Mouse (Mus musculus) midbrain, embryonic 16.5 days (tissue): ENCODE data around the gene Il10rb. TPM values are rescaled to one million over a fixed set of nuclear protein-coding genes. Genes with fewer than 3 reads are reported as not detected.

Experiments used
- ATAC-seq: fragments of 200-750 bp; cut with Nextera tagmentation; 2 replicates; pipeline ENCODE4 v1.8.0; 2017; ENCODE audit warnings: moderate TSS enrichment
- H3K27ac ChIP-seq: fragments of 300-500 bp; sonication (generic); 2 replicates; pipeline ENCODE4 v1.5.1; 2014; ENCODE audit warnings: mild to moderate bottlenecking, low read length, mixed read lengths
- H3K27me3 ChIP-seq: fragments of 300-500 bp; sonication (generic); 2 replicates; pipeline ENCODE4 v1.6.1; 2014; ENCODE audit warnings: low read depth, low read length, mixed read lengths; ENCODE audit not compliant: control insufficient read depth, insufficient read depth
- H3K36me3 ChIP-seq: fragments of 300-500 bp; sonication (generic); 2 replicates; pipeline ENCODE4 v1.6.1; 2014; ENCODE audit warnings: mild to moderate bottlenecking, low read length, moderate library complexity, mixed read lengths; ENCODE audit not compliant: control insufficient read depth, insufficient read depth
- H3K4me1 ChIP-seq: fragments of 300-500 bp; sonication (generic); 2 replicates; pipeline ENCODE4 v1.6.1; 2014; ENCODE audit warnings: mild to moderate bottlenecking, low read length, mixed read lengths; ENCODE audit not compliant: control insufficient read depth, insufficient read depth
- H3K4me2 ChIP-seq: fragments of 300-500 bp; sonication (generic); 2 replicates; pipeline ENCODE4 v1.6.1; 2014; ENCODE audit warnings: mild to moderate bottlenecking, low read length, mixed read lengths
- H3K4me3 ChIP-seq: fragments of 300-500 bp; sonication (generic); 2 replicates; pipeline ENCODE4 v1.5.1; 2014; ENCODE audit warnings: low read depth, mild to moderate bottlenecking, low read length, moderate library complexity, mixed read lengths
- H3K9ac ChIP-seq: fragments of 300-500 bp; sonication (generic); 2 replicates; pipeline ENCODE4 v1.6.1; 2014; ENCODE audit warnings: low read depth, low read length, mixed read lengths
- H3K9me3 ChIP-seq: fragments of 300-500 bp; sonication (generic); replicated peaks from 2 replicates; pipeline ENCODE4 v1.6.1; 2014; ENCODE audit warnings: mild to moderate bottlenecking, low read length, mixed read lengths; ENCODE audit not compliant: control insufficient read depth, poor library complexity, severe bottlenecking
- WGBS: fragments of 180-500 bp; shearing (Covaris S2); extraction: QIAGEN DNeasy Blood & Tissue Kit; methylation state at CpG from one replicate; pipeline ENCODE4 v1.1.7; 2014; 5-methylcytosine and 5-hydroxymethylcytosine counted together
- polyA plus RNA-seq: library from polyadenylated mRNA; unstranded; fragments of >200 nt; fragmentation: Nextera tagmentation; extraction: Ambion mirVana; gene quantifications from 2 replicates; pipeline ENCODE4 v1.2.1, GENCODE M21; 2015

The Il10rb gene
- polyA plus RNA-seq: 10.4 and 11.1 TPM in 2 replicates

- peak within 1 kb of the TSS; percentile 67 for H3K4me3 ChIP-seq
- peaks cover 6% of the 10 kb centered on the region; the same call in 1 of the 2 replicates for H3K4me1 ChIP-seq
- 6% methylated on average over 50 of the region's 51 CpGs for WGBS
- H3K9ac ChIP-seq: peak within 1 kb of the TSS; percentile 82
- peak within 1 kb of the TSS; percentile 96 for H3K4me2 ChIP-seq
- H3K27me3 ChIP-seq: no peaks in the 10 kb centered on the region; the same call in 1 of the 2 replicates
- no peaks in the 10 kb centered on the region for H3K36me3 ChIP-seq
- H3K9me3 ChIP-seq: no peaks in the 10 kb centered on the region
- ATAC-seq: peak; percentile 79
- H3K27ac ChIP-seq: peak within 1 kb of the TSS; percentile 50; the same call in 1 of the 2 replicates
Measured at GRCm38 (mm10) chr16:91405640-91406584, at the start of gene Il10rb. Il10rb (plus strand) TSS chr16:91406164.

GRCm38 (mm10) chr16:91356760-91357525 lies 49.0 kb upstream of the Il10rb start:
- 76% methylated on average over 10 of the region's 10 CpGs for WGBS
- Histone ChIP-seq H3K27me3 (peaks cover 17% of the 10 kb centered on the region), H3K4me2 (no peak overlapping the region), H3K4me1 (no peaks in the 10 kb centered on the region; the same call in 1 of the 2 replicates), H3K36me3 (no peaks in the 10 kb centered on the region), H3K27ac (no peak overlapping the region), H3K4me3 (no peak overlapping the region), H3K9me3 (no peaks in the 10 kb centered on the region), H3K9ac (no peak overlapping the region)
- ATAC-seq: no peak

- Histone ChIP-seq H3K4me3 (no peak overlapping the region), H3K27me3 (peaks cover 17% of the 10 kb centered on the region), H3K27ac (no peak overlapping the region), H3K4me2 (no peak overlapping the region), H3K9ac (no peak overlapping the region), H3K36me3 (no peaks in the 10 kb centered on the region), H3K9me3 (no peaks in the 10 kb centered on the region), H3K4me1 (no peaks in the 10 kb centered on the region; the same call in 1 of the 2 replicates)
- ATAC-seq: no peak
- WGBS: 60% methylated on average over 10 of the region's 10 CpGs
Measured at GRCm38 (mm10) chr16:91357526-91357900, 48.5 kb upstream of the Il10rb start.

GRCm38 (mm10) chr16:91358555-91358954 lies 47.4 kb upstream of the Il10rb start:
- Histone ChIP-seq H3K27ac (peak overlapping the region; percentile 10; the same call in 1 of the 2 replicates), H3K36me3 (no peaks in the 10 kb centered on the region), H3K4me1 (no peaks in the 10 kb centered on the region; the same call in 1 of the 2 replicates), H3K27me3 (peaks cover 12% of the 10 kb centered on the region), H3K9ac (no peak overlapping the region), H3K4me3 (no peak overlapping the region), H3K4me2 (no peak overlapping the region), H3K9me3 (no peaks in the 10 kb centered on the region)
- ATAC-seq: no peak
- WGBS: 36% methylated on average over 8 of the region's 8 CpGs

- Histone ChIP-seq H3K27ac (no peak overlapping the region), H3K4me1 (no peaks in the 10 kb centered on the region; the same call in 1 of the 2 replicates), H3K4me3 (no peak overlapping the region), H3K4me2 (no peak overlapping the region), H3K27me3 (peaks cover 8% of the 10 kb centered on the region; the same call in 1 of the 2 replicates), H3K9me3 (no peaks in the 10 kb centered on the region), H3K36me3 (no peaks in the 10 kb centered on the region), H3K9ac (no peak overlapping the region)
- WGBS: 89% methylated on average over 13 of the region's 13 CpGs
- no peak for ATAC-seq
Measured at GRCm38 (mm10) chr16:91359531-91359930, 46.4 kb upstream of the Il10rb start.

GRCm38 (mm10) chr16:91360162-91360561 lies 45.8 kb upstream of the Il10rb start:
- H3K27me3 ChIP-seq: peaks cover 8% of the 10 kb centered on the region; the same call in 1 of the 2 replicates
- H3K4me1 ChIP-seq: no peaks in the 10 kb centered on the region; the same call in 1 of the 2 replicates
- 50% methylated on average over 3 of the region's 3 CpGs for WGBS
- H3K9ac ChIP-seq: no peak overlapping the region
- H3K36me3 ChIP-seq: no peaks in the 10 kb centered on the region
- no peaks in the 10 kb centered on the region for H3K9me3 ChIP-seq
- H3K27ac ChIP-seq: no peak overlapping the region
- no peak overlapping the region for H3K4me3 ChIP-seq
- no peak for ATAC-seq
- no peak overlapping the region for H3K4me2 ChIP-seq

GRCm38 (mm10) chr16:91362006-91362405 lies 44.0 kb upstream of the Il10rb start:
- H3K27me3 ChIP-seq: peaks cover 6% of the 10 kb centered on the region; the same call in 1 of the 2 replicates
- no peak overlapping the region for H3K27ac ChIP-seq
- H3K9me3 ChIP-seq: no peaks in the 10 kb centered on the region
- H3K4me3 ChIP-seq: no peak overlapping the region
- 79% methylated on average over 2 of the region's 2 CpGs for WGBS
- no peaks in the 10 kb centered on the region for H3K36me3 ChIP-seq
- no peak overlapping the region for H3K4me2 ChIP-seq
- no peak overlapping the region for H3K9ac ChIP-seq
- H3K4me1 ChIP-seq: no peaks in the 10 kb centered on the region; the same call in 1 of the 2 replicates
- ATAC-seq: no peak

GRCm38 (mm10) chr16:91362616-91363272 lies 43.2 kb upstream of the Il10rb start:
- Histone ChIP-seq H3K9me3 (no peaks in the 10 kb centered on the region), H3K27ac (no peak overlapping the region), H3K4me3 (no peak overlapping the region), H3K4me1 (no peaks in the 10 kb centered on the region; the same call in 1 of the 2 replicates), H3K36me3 (no peaks in the 10 kb centered on the region), H3K9ac (no peak overlapping the region), H3K4me2 (no peak overlapping the region), H3K27me3 (peaks cover 2% of the 10 kb centered on the region; the same call in 1 of the 2 replicates)
- 69% methylated on average over 12 of the region's 12 CpGs for WGBS
- ATAC-seq: no peak
